Mouse (Mus musculus): ENCODE data around the gene Rps19bp1. TPM values are rescaled to one million over a fixed set of nuclear protein-coding genes. Genes with fewer than 3 reads are reported as not detected.

Gene Rps19bp1
- polyA plus RNA-seq, 1 experiment, result 46.5 TPM

GRCm38 (mm10) chr15:80257602-80258239, 6.4 kb downstream of the Rps19bp1 start:
- no peak for DNase-seq (ENCODE audit: extremely low spot score in 1 of 2, low spot score in 1 of 2)

- no peak for DNase-seq (ENCODE audit: extremely low spot score in 1 of 2, low spot score in 1 of 2)
Measured at GRCm38 (mm10) chr15:80256656-80257601, 7.2 kb downstream of the Rps19bp1 start.

DNA sequence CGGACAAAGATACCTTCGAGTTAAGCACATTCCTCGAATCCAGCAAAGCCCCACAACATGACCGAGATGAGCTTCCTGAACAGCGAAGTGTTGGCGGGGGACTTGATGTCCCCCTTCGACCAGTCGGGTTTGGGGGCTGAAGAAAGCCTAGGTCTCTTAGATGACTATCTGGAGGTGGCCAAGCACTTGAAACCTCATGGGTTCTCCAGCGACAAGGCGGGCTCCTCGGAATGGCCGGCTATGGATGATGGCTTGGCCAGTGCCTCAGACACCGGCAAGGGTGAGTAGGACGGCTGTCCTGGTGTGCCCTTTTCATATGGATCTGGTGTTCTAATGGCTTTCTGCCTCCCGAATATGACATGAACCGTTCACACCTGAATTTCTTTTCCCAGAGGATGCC, 7.9 kb downstream of the Rps19bp1 start:
- DNase-seq (ENCODE audit: extremely low spot score in 1 of 2, low spot score in 1 of 2), result peak in 1 of 2 experiments; percentile 27

- peak in 1 of 2 experiments; percentile 63 for DNase-seq (ENCODE audit: extremely low spot score in 1 of 2, low spot score in 1 of 2)
Measured at GRCm38 (mm10) chr15:80255646-80256121, 8.4 kb downstream of the Rps19bp1 start.

DNA sequence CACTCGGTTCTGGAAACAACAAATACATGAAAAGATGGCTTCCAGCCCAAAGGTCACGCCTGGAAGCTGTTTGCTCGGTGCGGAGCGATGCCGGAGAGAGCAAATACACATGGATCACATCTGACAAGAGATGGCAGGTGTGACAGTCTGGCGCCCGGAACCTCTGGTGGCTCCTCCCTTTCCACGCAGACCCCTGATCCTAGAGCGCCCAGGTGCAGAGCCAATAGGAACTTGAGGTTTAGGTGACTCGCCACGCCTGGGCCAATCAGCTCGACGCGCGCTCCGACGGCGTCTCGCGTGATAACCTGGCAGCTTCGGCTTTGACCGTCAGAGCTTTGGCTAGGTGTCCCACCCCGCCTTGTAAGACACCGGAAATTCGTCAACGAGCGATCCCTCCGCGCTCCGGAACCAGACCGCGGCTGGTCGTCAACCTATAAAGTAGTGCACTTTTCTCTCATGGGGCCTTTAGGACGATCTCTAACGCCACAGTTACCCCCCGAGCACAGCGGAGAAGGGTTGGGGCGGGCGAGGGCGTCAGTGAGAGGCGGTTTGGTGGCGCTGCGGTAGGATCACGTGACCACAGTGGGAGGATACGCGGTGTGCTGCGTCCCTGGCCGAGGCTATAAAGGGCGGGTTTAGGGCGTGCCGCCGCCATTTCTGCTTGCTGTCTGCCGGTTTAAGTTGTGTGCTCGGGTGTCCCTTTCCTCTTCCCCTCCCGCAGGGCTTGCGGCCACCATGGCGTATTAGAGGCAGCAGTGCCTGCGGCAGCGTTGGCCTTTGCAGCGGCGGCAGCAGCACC, 9.1 kb downstream of the Rps19bp1 start, which contains the start of gene Atf4:
Atf4 (plus strand) TSS at position 338 of the 799 bp plus-strand sequence.
- DNase-seq (ENCODE audit: extremely low spot score in 1 of 2, low spot score in 1 of 2), result peak; percentile 99

GRCm38 (mm10) chr15:80254207-80254606, 9.9 kb downstream of the Rps19bp1 start:
- DNase-seq (ENCODE audit: extremely low spot score in 1 of 2, low spot score in 1 of 2), result peak in 1 of 2 experiments; percentile 56

DNA sequence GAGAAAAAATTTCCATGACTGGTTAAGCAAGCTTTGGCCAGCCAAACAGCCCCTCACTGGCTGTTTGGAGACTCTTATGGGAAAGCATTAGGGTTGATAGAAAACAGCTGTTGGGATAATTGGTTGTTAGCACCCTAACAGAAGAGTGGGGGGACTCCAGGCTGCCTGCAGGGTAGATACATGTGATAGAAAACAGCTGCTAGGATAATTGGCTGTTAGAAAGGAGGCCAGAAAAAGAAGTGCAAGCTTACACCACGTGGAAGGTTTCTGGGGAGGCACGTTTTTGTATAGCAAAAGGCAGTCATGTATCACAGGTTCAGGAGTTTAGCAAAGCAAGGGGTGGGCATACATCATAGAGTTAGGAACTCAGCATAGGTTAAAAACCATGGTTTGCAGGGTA, 10.6 kb downstream of the Rps19bp1 start:
- DNase-seq (ENCODE audit: extremely low spot score in 1 of 2, low spot score in 1 of 2), result no peak

GRCm38 (mm10) chr15:80250586-80250985, 13.5 kb downstream of the Rps19bp1 start:
- no peak for DNase-seq (ENCODE audit: extremely low spot score in 1 of 2, low spot score in 1 of 2)

DNA sequence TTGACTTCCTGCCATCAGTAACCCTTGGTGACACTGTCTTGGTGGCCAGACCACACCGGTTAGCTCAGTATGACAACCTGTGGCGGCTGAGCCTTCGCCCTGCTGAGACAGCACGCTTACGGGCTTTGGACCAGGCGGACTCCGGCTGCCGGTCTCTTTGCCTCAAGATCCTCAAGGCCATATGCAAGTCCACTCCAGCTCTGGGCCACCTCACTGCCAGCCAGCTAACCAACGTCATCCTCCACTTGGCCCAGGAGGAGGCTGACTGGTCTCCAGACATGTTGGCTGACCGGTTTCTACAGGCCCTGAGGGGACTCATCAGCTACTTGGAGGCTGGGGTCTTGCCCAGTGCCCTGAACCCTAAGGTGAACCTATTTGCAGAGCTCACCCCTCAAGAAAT, 14.4 kb downstream of the Rps19bp1 start:
- no peak for DNase-seq (ENCODE audit: extremely low spot score in 1 of 2, low spot score in 1 of 2)

- no peak for DNase-seq (ENCODE audit: extremely low spot score in 1 of 2, low spot score in 1 of 2)
Measured at GRCm38 (mm10) chr15:80248596-80248995, 15.5 kb downstream of the Rps19bp1 start.

DNA sequence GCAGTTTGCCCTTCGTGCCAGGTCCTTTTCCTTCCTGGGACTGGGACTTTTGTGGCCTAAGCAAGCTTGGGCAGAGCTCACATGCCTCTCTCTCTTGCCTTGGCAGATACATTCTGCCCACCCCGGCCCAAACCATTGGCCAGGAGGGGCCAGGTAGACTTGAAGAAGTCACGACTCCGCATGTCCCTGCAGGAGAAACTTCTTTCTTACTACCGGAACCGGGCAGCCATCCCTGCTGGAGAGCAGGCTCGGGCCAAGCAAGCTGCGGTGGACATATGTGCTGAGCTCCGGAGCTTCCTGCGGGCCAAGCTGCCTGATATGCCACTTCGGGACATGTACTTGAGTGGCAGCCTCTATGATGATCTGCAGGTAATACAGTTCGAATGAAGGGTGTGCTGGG, 16.0 kb downstream of the Rps19bp1 start:
- DNase-seq (ENCODE audit: extremely low spot score in 1 of 2, low spot score in 1 of 2), result no peak

DNA sequence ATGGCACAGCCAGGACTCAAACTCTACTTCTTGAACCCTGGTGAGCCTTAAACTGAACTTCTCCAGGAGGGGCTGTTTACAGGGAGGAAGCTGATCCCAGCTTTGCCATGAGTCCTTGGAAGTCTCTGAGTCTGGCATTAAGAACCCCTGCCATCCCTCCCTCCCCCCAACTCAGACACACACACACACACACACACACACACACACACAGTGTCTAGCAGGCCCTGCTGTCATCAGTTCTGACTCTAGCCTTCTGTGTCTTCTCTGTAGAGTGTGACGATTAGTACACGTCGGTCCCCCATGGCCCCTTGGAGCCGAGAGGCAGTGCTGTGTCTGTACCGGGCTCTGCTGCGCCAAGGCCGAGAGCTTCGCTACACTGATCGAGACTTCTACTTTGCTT, 28.6 kb downstream of the Rps19bp1 start, which contains the start of gene AC140267.1:
AC140267.1 (plus strand) TSS at position 301 of the 400 bp plus-strand sequence.
- DNase-seq (ENCODE audit: extremely low spot score in 1 of 2, low spot score in 1 of 2), result no peak

- peak; percentile 95 to 98 for DNase-seq (ENCODE audit: extremely low spot score in 1 of 2, low spot score in 1 of 2)
Measured at GRCm38 (mm10) chr15:80233733-80234509, 30.2 kb downstream of the Rps19bp1 start, which contains the start of gene Mief1. Gene Mief1, plus strand, starts transcription at chr15:80234018.

GRCm38 (mm10) chr15:80233053-80233452, 31.1 kb downstream of the Rps19bp1 start:
- no peak for DNase-seq (ENCODE audit: extremely low spot score in 1 of 2, low spot score in 1 of 2)

DNA sequence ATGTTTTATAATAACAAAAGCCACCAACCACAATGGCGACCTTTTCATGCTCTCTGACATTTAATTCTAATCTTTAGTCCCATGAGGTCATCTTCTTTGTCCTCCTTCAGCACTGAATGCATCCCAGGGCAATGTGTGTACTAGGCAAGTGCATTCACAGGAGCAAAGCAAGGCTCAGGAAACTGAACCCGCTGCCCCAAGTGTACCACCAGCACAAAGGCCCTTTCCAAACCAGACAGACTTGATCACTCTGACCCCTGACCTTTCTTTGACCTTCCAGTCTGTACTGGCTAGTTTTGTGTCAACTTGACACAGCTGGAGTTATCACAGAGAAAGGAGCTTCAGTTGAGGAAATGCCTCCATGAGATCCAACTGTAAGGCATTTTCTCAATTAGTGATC, 31.8 kb downstream of the Rps19bp1 start:
- DNase-seq (ENCODE audit: extremely low spot score in 1 of 2, low spot score in 1 of 2), result no peak

- no peak for DNase-seq (ENCODE audit: extremely low spot score in 1 of 2, low spot score in 1 of 2)
Measured at GRCm38 (mm10) chr15:80228071-80228800, 35.9 kb downstream of the Rps19bp1 start.

DNA sequence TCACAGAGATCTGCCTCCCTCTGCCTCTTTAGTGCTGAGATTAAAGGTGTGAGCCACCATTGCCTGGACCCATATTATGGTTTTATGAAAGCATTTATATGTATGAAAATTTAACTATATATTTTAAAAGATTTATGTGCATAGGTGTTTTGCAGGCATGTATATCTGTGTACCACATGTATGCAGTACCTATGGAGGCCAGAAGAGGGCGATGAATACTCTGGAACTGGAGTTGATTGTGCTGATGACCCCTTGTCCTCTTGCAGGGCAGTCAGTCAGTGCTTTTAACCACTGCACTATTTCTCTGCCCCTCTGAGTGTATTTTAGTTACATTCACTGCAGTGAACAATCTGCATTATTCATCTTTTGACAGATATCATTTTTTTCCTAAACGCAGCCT, 38.3 kb downstream of the Rps19bp1 start:
- peak in 1 of 2 experiments; percentile 56 for DNase-seq (ENCODE audit: extremely low spot score in 1 of 2, low spot score in 1 of 2)

- DNase-seq (ENCODE audit: extremely low spot score in 1 of 2, low spot score in 1 of 2), result peak in 1 of 2 experiments; percentile 59
Measured at GRCm38 (mm10) chr15:80225208-80225607, 38.9 kb downstream of the Rps19bp1 start.

DNA sequence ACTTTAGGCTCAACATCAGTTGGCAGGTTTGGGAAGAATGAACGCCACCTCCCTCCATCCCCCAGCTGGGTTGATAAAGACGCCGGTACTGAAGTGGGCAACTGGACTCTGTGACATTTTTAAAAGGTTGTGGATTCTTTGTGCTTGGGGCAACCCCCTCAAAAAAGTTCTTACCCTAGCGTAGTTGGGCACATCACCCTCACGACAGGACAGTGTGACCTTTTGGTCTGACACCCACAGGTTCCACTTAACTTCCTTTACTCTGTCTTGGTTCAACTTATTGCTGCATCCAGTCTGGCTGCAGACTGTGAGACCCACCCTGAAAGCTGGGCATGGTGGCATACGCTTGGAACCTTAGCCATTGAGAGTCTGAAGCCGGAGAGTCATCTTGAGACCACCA, 40.4 kb downstream of the Rps19bp1 start:
- DNase-seq (ENCODE audit: extremely low spot score in 1 of 2, low spot score in 1 of 2), result no peak

Measured in frontal cortex, adult 2 months (tissue).